Mouse (Mus musculus) heart, embryonic 16.5 days (tissue): ENCODE measurements around the gene Vamp5. TPM values are rescaled to one million over a fixed set of nuclear protein-coding genes. Genes with fewer than 3 reads are reported as not detected.

ENCODE experiments used
- ATAC-seq: fragments of 200-750 bp; cut with Nextera tagmentation; replicated peaks from 2 replicates; pipeline ENCODE4 v1.8.0; 2017; ENCODE audit warnings: moderate number of reproducible peaks; ENCODE audit not compliant: insufficient read depth, low FRiP score; ENCODE audit errors: extremely low read depth
- H3K27ac ChIP-seq: fragments of 300-500 bp; sonication (generic); 2 replicates; pipeline ENCODE4 v1.5.1; 2014; ENCODE audit warnings: mild to moderate bottlenecking, low read length, control low read depth, moderate library complexity
- H3K27me3 ChIP-seq: fragments of 300-500 bp; sonication (generic); 2 replicates; pipeline ENCODE4 v1.6.1; 2014; ENCODE audit warnings: low read length, mixed read lengths; ENCODE audit not compliant: control insufficient read depth, insufficient read depth
- H3K36me3 ChIP-seq: fragments of 300-500 bp; sonication (generic); 2 replicates; pipeline ENCODE4 v1.6.1; 2014; ENCODE audit not compliant: control insufficient read depth, insufficient read depth
- H3K4me1 ChIP-seq: fragments of 300-500 bp; sonication (generic); 2 replicates; pipeline ENCODE4 v1.6.1; 2014; ENCODE audit warnings: low read length, mixed read lengths; ENCODE audit not compliant: control insufficient read depth, insufficient read depth
- H3K4me2 ChIP-seq: fragments of 300-500 bp; sonication (generic); 2 replicates; pipeline ENCODE4 v1.6.1; 2014; ENCODE audit warnings: low read depth, mild to moderate bottlenecking, control low read depth, low read length
- H3K4me3 ChIP-seq: fragments of 300-500 bp; sonication (generic); 2 replicates; pipeline ENCODE4 v1.5.1; 2014; ENCODE audit warnings: mild to moderate bottlenecking, control low read depth, low read length
- H3K9ac ChIP-seq: fragments of 300-500 bp; sonication (generic); 2 replicates; pipeline ENCODE4 v1.6.1; 2014; ENCODE audit warnings: low read length, control low read depth
- H3K9me3 ChIP-seq: fragments of 300-500 bp; sonication (generic); replicated peaks from 2 replicates; pipeline ENCODE4 v1.6.1; 2016; ENCODE audit warnings: low read length; ENCODE audit not compliant: control insufficient read depth
- WGBS: fragments of 180-500 bp; shearing (Covaris S2); extraction: QIAGEN DNeasy Blood & Tissue Kit; methylation state at CpG from one replicate; pipeline ENCODE4 v1.1.7; 2014; 5-methylcytosine and 5-hydroxymethylcytosine counted together
- polyA plus RNA-seq: library from polyadenylated mRNA; unstranded; fragments of >200 nt; fragmentation: Nextera tagmentation; extraction: Ambion mirVana; gene quantifications from 2 replicates; pipeline ENCODE4 v1.2.1, GENCODE M21; 2015

The Vamp5 gene
- polyA plus RNA-seq, 1 experiment from 2014 or later, result 40.1 TPM

- H3K36me3 ChIP-seq, result 0 out of 2 replicates have a peak, but pooled peaks cover 2% of the 10 kb centered on the region
- WGBS, result 67% methylated on average over 6 of the region's 6 CpGs
- H3K9me3 ChIP-seq, result no peaks in the 10 kb centered on the region
- H3K4me3 ChIP-seq, result no peak overlapping the region
- no peak overlapping the region for H3K4me2 ChIP-seq
- ATAC-seq, result no peak
- no peak overlapping the region for H3K27ac ChIP-seq
- no peaks in the 10 kb centered on the region for H3K27me3 ChIP-seq
- H3K4me1 ChIP-seq, result peaks cover 17% of the 10 kb centered on the region
- no peak overlapping the region for H3K9ac ChIP-seq
Observed at GRCm38 (mm10) chr6:72364985-72365384, 15.3 kb downstream of the Vamp5 start.

- H3K4me2 ChIP-seq, result no peak overlapping the region
- H3K27ac ChIP-seq, result no peak overlapping the region
- H3K4me3 ChIP-seq, result no peak overlapping the region
- 40% methylated on average over 7 of the region's 7 CpGs for WGBS
- H3K4me1 ChIP-seq, result peaks cover 17% of the 10 kb centered on the region
- no peak for ATAC-seq
- no peaks in the 10 kb centered on the region for H3K9me3 ChIP-seq
- no peaks in the 10 kb centered on the region for H3K27me3 ChIP-seq
- no peak overlapping the region for H3K9ac ChIP-seq
- peaks cover 7% of the 10 kb centered on the region; the same call in 1 of the 2 replicates for H3K36me3 ChIP-seq
Observed at GRCm38 (mm10) chr6:72364009-72364408, 16.3 kb downstream of the Vamp5 start.

- WGBS, result under 1% methylated on average over 42 of the region's 42 CpGs
- peak overlapping the region; percentile 94 for H3K4me3 ChIP-seq
- ATAC-seq, result peak; percentile 97
Observed at GRCm38 (mm10) chr6:72362132-72363028, 17.9 kb downstream of the Vamp5 start.

GRCm38 (mm10) chr6:72361121-72361551 is 19.1 kb downstream of the Vamp5 start:
- Histone ChIP-seq H3K36me3 (peaks cover 10% of the 10 kb centered on the region; the same call in 1 of the 2 replicates), H3K9me3 (no peaks in the 10 kb centered on the region), H3K9ac (peak overlapping the region; percentile 85), H3K4me2 (peak overlapping the region; percentile 90), H3K27ac (no peak overlapping the region), H3K27me3 (no peaks in the 10 kb centered on the region), H3K4me3 (peak overlapping the region; percentile 94), H3K4me1 (peaks cover 18% of the 10 kb centered on the region)
- ATAC-seq, result no peak
- 19% methylated on average over 5 of the region's 5 CpGs for WGBS

More at GRCm38 (mm10) chr6:72362132-72363028, 17.9 kb downstream of the Vamp5 start:
- peaks cover 17% of the 10 kb centered on the region for H3K4me1 ChIP-seq
- H3K27ac ChIP-seq, result peak overlapping the region; percentile 87
- peak overlapping the region; percentile 90 for H3K4me2 ChIP-seq
- no peaks in the 10 kb centered on the region for H3K27me3 ChIP-seq
- peak overlapping the region; percentile 85 for H3K9ac ChIP-seq
- no peaks in the 10 kb centered on the region for H3K9me3 ChIP-seq
- H3K36me3 ChIP-seq, result peaks cover 10% of the 10 kb centered on the region; the same call in 1 of the 2 replicates

GRCm38 (mm10) chr6:72360599-72360935 is 19.7 kb downstream of the Vamp5 start:
- no peak overlapping the region for H3K4me3 ChIP-seq
- H3K27ac ChIP-seq, result no peak overlapping the region
- H3K9me3 ChIP-seq, result no peaks in the 10 kb centered on the region
- WGBS, result 68% methylated on average over 7 of the region's 7 CpGs
- no peak for ATAC-seq
- H3K4me2 ChIP-seq, result no peak overlapping the region
- no peak overlapping the region for H3K9ac ChIP-seq
- peaks cover 10% of the 10 kb centered on the region; the same call in 1 of the 2 replicates for H3K36me3 ChIP-seq
- H3K27me3 ChIP-seq, result no peaks in the 10 kb centered on the region
- H3K4me1 ChIP-seq, result peaks cover 20% of the 10 kb centered on the region

GRCm38 (mm10) chr6:72359891-72360598 is 20.2 kb downstream of the Vamp5 start:
- Histone ChIP-seq H3K9me3 (no peaks in the 10 kb centered on the region), H3K36me3 (peaks cover 10% of the 10 kb centered on the region; the same call in 1 of the 2 replicates), H3K4me2 (no peak overlapping the region), H3K4me3 (no peak overlapping the region), H3K27ac (no peak overlapping the region), H3K9ac (no peak overlapping the region), H3K4me1 (peaks cover 20% of the 10 kb centered on the region), H3K27me3 (no peaks in the 10 kb centered on the region)
- no peak for ATAC-seq
- 75% methylated on average over 11 of the region's 11 CpGs for WGBS

GRCm38 (mm10) chr6:72359343-72359742 is 20.9 kb downstream of the Vamp5 start:
- Histone ChIP-seq H3K4me3 (no peak overlapping the region), H3K27me3 (no peaks in the 10 kb centered on the region), H3K4me1 (peaks cover 26% of the 10 kb centered on the region), H3K36me3 (peaks cover 10% of the 10 kb centered on the region; the same call in 1 of the 2 replicates), H3K9me3 (no peaks in the 10 kb centered on the region), H3K27ac (no peak overlapping the region), H3K9ac (no peak overlapping the region), H3K4me2 (no peak overlapping the region)
- no peak for ATAC-seq
- 71% methylated on average over 2 of the region's 2 CpGs for WGBS

- peaks cover 10% of the 10 kb centered on the region; the same call in 1 of the 2 replicates for H3K36me3 ChIP-seq
- H3K4me3 ChIP-seq, result no peak overlapping the region
- H3K27me3 ChIP-seq, result no peaks in the 10 kb centered on the region
- H3K27ac ChIP-seq, result no peak overlapping the region
- H3K4me2 ChIP-seq, result no peak overlapping the region
- no peak for ATAC-seq
- H3K9ac ChIP-seq, result no peak overlapping the region
- no peaks in the 10 kb centered on the region for H3K9me3 ChIP-seq
- H3K4me1 ChIP-seq, result peaks cover 28% of the 10 kb centered on the region
- WGBS, result 89% methylated on average over 10 of the region's 10 CpGs
Observed at GRCm38 (mm10) chr6:72358086-72358764, 22.0 kb downstream of the Vamp5 start.
